Mouse (Mus musculus): ENCODE data around the gene Krt36. TPM values are rescaled to one million over a fixed set of nuclear protein-coding genes. Genes with fewer than 3 reads are reported as not detected.

Gene Krt36
- total and polyA plus RNA-seq, 2 experiments from 2014 or later, result 0.14 TPM; not detected in 1

- WGBS, result 73% methylated on average over 9 of the region's 9 CpGs
- TF ChIP-seq CTCF (IDR thresholded peaks at IDR 0.05; ENCODE audit: low read depth), result no peak
- no peaks in the 10 kb centered on the region for H3K4me1 ChIP-seq (ENCODE audit: insufficient read depth, low read length)
These were observed 49.5 kb downstream of the Krt36 start for GRCm38 (mm10) chr11:100055686-100056655.

More at GRCm38 (mm10) chr11:100055686-100056655, 49.5 kb downstream of the Krt36 start:
- Histone ChIP-seq H3K36me3 (ENCODE audit: insufficient read depth, low read length) (no peaks in the 10 kb centered on the region), H3K9me3 (ENCODE audit: low read length) (no peaks in the 10 kb centered on the region), H3K4me2 (ENCODE audit: low read depth, low read length) (no peak overlapping the region), H3K4me3 (ENCODE audit: low read length) (no peak overlapping the region), H3K9ac (replicated peaks; ENCODE audit: low read length) (no peak overlapping the region), H3K27me3 (ENCODE audit: insufficient read depth, low read length) (no peaks in the 10 kb centered on the region), H3K27ac (no peak overlapping the region)
- DNase-seq (ENCODE audit: low spot score), result peak; percentile 3
- no peak for ATAC-seq

Other genes starting within 250 kb of the Krt36 start
- gene Gm11568, start 247.7 kb downstream of the Krt36 start, total RNA-seq (2014; rRNA removed), result not detected in 2 replicates
- gene Gm11568, start 247.7 kb downstream of the Krt36 start, polyA plus RNA-seq (2015; fragmentation: Nextera tagmentation; extraction: Ambion mirVana), result not detected in 2 replicates
- gene Gm11559, start 241.2 kb downstream of the Krt36 start, total RNA-seq (2014; rRNA removed), result not detected in 2 replicates
- gene Gm11559, start 241.2 kb downstream of the Krt36 start, polyA plus RNA-seq (2015; fragmentation: Nextera tagmentation; extraction: Ambion mirVana), result not detected in 2 replicates
- not detected in 2 replicates for gene Krtap9-1, start 232.2 kb downstream of the Krt36 start, total RNA-seq (2014; rRNA removed)
- not detected in 2 replicates for gene Krtap9-1, start 232.2 kb downstream of the Krt36 start, polyA plus RNA-seq (2015; fragmentation: Nextera tagmentation; extraction: Ambion mirVana)
- gene Gm11567, start 226.4 kb downstream of the Krt36 start, total RNA-seq (2014; rRNA removed), result not detected in 2 replicates
- gene Gm11567, start 226.4 kb downstream of the Krt36 start, polyA plus RNA-seq (2015; fragmentation: Nextera tagmentation; extraction: Ambion mirVana), result not detected in 2 replicates
- gene Krtap31-1, start 197.7 kb downstream of the Krt36 start, total RNA-seq (2014; rRNA removed), result not detected in 2 replicates
- not detected in 2 replicates for gene Krtap31-1, start 197.7 kb downstream of the Krt36 start, polyA plus RNA-seq (2015; fragmentation: Nextera tagmentation; extraction: Ambion mirVana)
- gene Gm11565, start 190.9 kb downstream of the Krt36 start, total RNA-seq (2014; rRNA removed), result not detected in 2 replicates
- gene Gm11565, start 190.9 kb downstream of the Krt36 start, polyA plus RNA-seq (2015; fragmentation: Nextera tagmentation; extraction: Ambion mirVana), result not detected in 2 replicates
- gene Krtap31-2, start 169.3 kb downstream of the Krt36 start, total RNA-seq (2014; rRNA removed), result not detected in 2 replicates
- not detected in 2 replicates for gene Krtap31-2, start 169.3 kb downstream of the Krt36 start, polyA plus RNA-seq (2015; fragmentation: Nextera tagmentation; extraction: Ambion mirVana)
- gene Krtap9-5, start 157.2 kb downstream of the Krt36 start, total RNA-seq (2014; rRNA removed), result not detected in 2 replicates
- not detected in 2 replicates for gene Krtap9-5, start 157.2 kb downstream of the Krt36 start, polyA plus RNA-seq (2015; fragmentation: Nextera tagmentation; extraction: Ambion mirVana)
- gene Krtap29-1, start 126.6 kb downstream of the Krt36 start, total RNA-seq (2014; rRNA removed), result not detected in 2 replicates
- gene Krtap29-1, start 126.6 kb downstream of the Krt36 start, polyA plus RNA-seq (2015; fragmentation: Nextera tagmentation; extraction: Ambion mirVana), result not detected in 2 replicates
- gene Krtap16-1, start 119.0 kb downstream of the Krt36 start, total RNA-seq (2014; rRNA removed), result not detected in 2 replicates
- 0.09 TPM in 1 of 2 replicates, not detected in the other for gene Krtap16-1, start 119.0 kb downstream of the Krt36 start, polyA plus RNA-seq (2015; fragmentation: Nextera tagmentation; extraction: Ambion mirVana)
- 2.6 and 3.0 TPM in 2 replicates for gene Krtap17-1, start 111.6 kb downstream of the Krt36 start, total RNA-seq (2014; rRNA removed)
- gene Krtap17-1, start 111.6 kb downstream of the Krt36 start, polyA plus RNA-seq (2015; fragmentation: Nextera tagmentation; extraction: Ambion mirVana), result 1.6 and 1.8 TPM in 2 replicates
- not detected in 2 replicates for gene Krt33a, start 89.4 kb downstream of the Krt36 start, total RNA-seq (2014; rRNA removed)
- not detected in 2 replicates for gene Krt33a, start 89.4 kb downstream of the Krt36 start, polyA plus RNA-seq (2015; fragmentation: Nextera tagmentation; extraction: Ambion mirVana)
- not detected in 2 replicates for gene Krt33b, start 75.8 kb downstream of the Krt36 start, total RNA-seq (2014; rRNA removed)
- 0.11 and 0.29 TPM in 2 replicates for gene Krt33b, start 75.8 kb downstream of the Krt36 start, polyA plus RNA-seq (2015; fragmentation: Nextera tagmentation; extraction: Ambion mirVana)
- gene Krt34, start 64.1 kb downstream of the Krt36 start, total RNA-seq (2014; rRNA removed), result not detected in 2 replicates
- gene Krt34, start 64.1 kb downstream of the Krt36 start, polyA plus RNA-seq (2015; fragmentation: Nextera tagmentation; extraction: Ambion mirVana), result 0.11 TPM in 1 of 2 replicates, not detected in the other
- not detected in 2 replicates for gene Krt31, start 55.1 kb downstream of the Krt36 start, total RNA-seq (2014; rRNA removed)
- not detected in 2 replicates for gene Krt31, start 55.1 kb downstream of the Krt36 start, polyA plus RNA-seq (2015; fragmentation: Nextera tagmentation; extraction: Ambion mirVana)
- gene Krt32, start 17.4 kb downstream of the Krt36 start, total RNA-seq (2014; rRNA removed), result not detected in 2 replicates
- not detected in 2 replicates for gene Krt32, start 17.4 kb downstream of the Krt36 start, polyA plus RNA-seq (2015; fragmentation: Nextera tagmentation; extraction: Ambion mirVana)
- gene Krt35, start 9.4 kb downstream of the Krt36 start, total RNA-seq (2014; rRNA removed), result 0.78 TPM in 1 of 2 replicates, not detected in the other
- gene Krt35, start 9.4 kb downstream of the Krt36 start, polyA plus RNA-seq (2015; fragmentation: Nextera tagmentation; extraction: Ambion mirVana), result 0.16 TPM in 2 replicates
- not detected in 2 replicates for gene Krt13, start 15.9 kb upstream of the Krt36 start, total RNA-seq (2014; rRNA removed)
- 0.13 TPM in 1 of 2 replicates, not detected in the other for gene Krt13, start 15.9 kb upstream of the Krt36 start, polyA plus RNA-seq (2015; fragmentation: Nextera tagmentation; extraction: Ambion mirVana)
- gene Krt15, start 30.3 kb upstream of the Krt36 start, total RNA-seq (2014; rRNA removed), result 0.25 and 0.68 TPM in 2 replicates
- gene Krt15, start 30.3 kb upstream of the Krt36 start, polyA plus RNA-seq (2015; fragmentation: Nextera tagmentation; extraction: Ambion mirVana), result 0.21 and 0.24 TPM in 2 replicates
- 0.65 and 2.7 TPM in 2 replicates for gene Krt19, start 43.0 kb upstream of the Krt36 start, total RNA-seq (2014; rRNA removed)
- gene Krt19, start 43.0 kb upstream of the Krt36 start, polyA plus RNA-seq (2015; fragmentation: Nextera tagmentation; extraction: Ambion mirVana), result 3.8 and 4.9 TPM in 2 replicates
- gene Krt9, start 87.6 kb upstream of the Krt36 start, total RNA-seq (2014; rRNA removed), result 0.05 TPM in 1 of 2 replicates, not detected in the other
- gene Krt9, start 87.6 kb upstream of the Krt36 start, polyA plus RNA-seq (2015; fragmentation: Nextera tagmentation; extraction: Ambion mirVana), result 0.06 and 0.18 TPM in 2 replicates
- gene Krt14, start 101.9 kb upstream of the Krt36 start, total RNA-seq (2014; rRNA removed), result 0.86 TPM in 1 of 2 replicates, not detected in the other
- 0.55 and 0.79 TPM in 2 replicates for gene Krt14, start 101.9 kb upstream of the Krt36 start, polyA plus RNA-seq (2015; fragmentation: Nextera tagmentation; extraction: Ambion mirVana)
- not detected in 2 replicates for gene Krt16, start 143.3 kb upstream of the Krt36 start, total RNA-seq (2014; rRNA removed)
- gene Krt16, start 143.3 kb upstream of the Krt36 start, polyA plus RNA-seq (2015; fragmentation: Nextera tagmentation; extraction: Ambion mirVana), result not detected in 2 replicates
- gene Krt17, start 155.4 kb upstream of the Krt36 start, total RNA-seq (2014; rRNA removed), result 0.40 and 1.0 TPM in 2 replicates
- 1.1 and 1.2 TPM in 2 replicates for gene Krt17, start 155.4 kb upstream of the Krt36 start, polyA plus RNA-seq (2015; fragmentation: Nextera tagmentation; extraction: Ambion mirVana)
- not detected in 2 replicates for gene Krt42, start 164.2 kb upstream of the Krt36 start, total RNA-seq (2014; rRNA removed)
- gene Krt42, start 164.2 kb upstream of the Krt36 start, polyA plus RNA-seq (2015; fragmentation: Nextera tagmentation; extraction: Ambion mirVana), result 0.23 TPM in 1 of 2 replicates, not detected in the other
- gene Eif1, start 214.3 kb upstream of the Krt36 start, total RNA-seq (2014; rRNA removed), result 74.1 and 76.5 TPM in 2 replicates
- gene Eif1, start 214.3 kb upstream of the Krt36 start, polyA plus RNA-seq (2015; fragmentation: Nextera tagmentation; extraction: Ambion mirVana), result 1,309 and 1,318 TPM in 2 replicates
- gene Gast, start 228.8 kb upstream of the Krt36 start, total RNA-seq (2014; rRNA removed), result not detected in 2 replicates
- 0.45 and 0.73 TPM in 2 replicates for gene Gast, start 228.8 kb upstream of the Krt36 start, polyA plus RNA-seq (2015; fragmentation: Nextera tagmentation; extraction: Ambion mirVana)